Mouse (Mus musculus) megakaryocyte-erythroid progenitor cell, adult 5-6 weeks (primary cell): Measurements from ENCODE around the gene Tnfaip2. TPM values are rescaled to one million over a fixed set of nuclear protein-coding genes. Genes with fewer than 3 reads are reported as not detected.

Source experiments
- ATAC-seq: replicated peaks from 2 replicates; pipeline ENCODE4 v1.8.0; 2016; ENCODE audit warnings: mild to moderate bottlenecking, inconsistent platforms; ENCODE audit not compliant: severe bottlenecking, poor library complexity, low FRiP score, low TSS enrichment
- total RNA-seq, 2 experiments: library from RNA; stranded (forward) in 1 of 2; stranded (reverse) in 1 of 2; fragments of 200-1000, 215-1000 nt in 1 of 2; fragments of >200 nt in 1 of 2; fragmentation: Nextera tagmentation in 1 of 2; gene quantifications; 2 replicates each; pipeline ENCODE4 v1.2.3; 2014 to 2017

The Tnfaip2 gene
- total RNA-seq, 2 experiments from 2014 or later, result 149 to 163 TPM

DNA sequence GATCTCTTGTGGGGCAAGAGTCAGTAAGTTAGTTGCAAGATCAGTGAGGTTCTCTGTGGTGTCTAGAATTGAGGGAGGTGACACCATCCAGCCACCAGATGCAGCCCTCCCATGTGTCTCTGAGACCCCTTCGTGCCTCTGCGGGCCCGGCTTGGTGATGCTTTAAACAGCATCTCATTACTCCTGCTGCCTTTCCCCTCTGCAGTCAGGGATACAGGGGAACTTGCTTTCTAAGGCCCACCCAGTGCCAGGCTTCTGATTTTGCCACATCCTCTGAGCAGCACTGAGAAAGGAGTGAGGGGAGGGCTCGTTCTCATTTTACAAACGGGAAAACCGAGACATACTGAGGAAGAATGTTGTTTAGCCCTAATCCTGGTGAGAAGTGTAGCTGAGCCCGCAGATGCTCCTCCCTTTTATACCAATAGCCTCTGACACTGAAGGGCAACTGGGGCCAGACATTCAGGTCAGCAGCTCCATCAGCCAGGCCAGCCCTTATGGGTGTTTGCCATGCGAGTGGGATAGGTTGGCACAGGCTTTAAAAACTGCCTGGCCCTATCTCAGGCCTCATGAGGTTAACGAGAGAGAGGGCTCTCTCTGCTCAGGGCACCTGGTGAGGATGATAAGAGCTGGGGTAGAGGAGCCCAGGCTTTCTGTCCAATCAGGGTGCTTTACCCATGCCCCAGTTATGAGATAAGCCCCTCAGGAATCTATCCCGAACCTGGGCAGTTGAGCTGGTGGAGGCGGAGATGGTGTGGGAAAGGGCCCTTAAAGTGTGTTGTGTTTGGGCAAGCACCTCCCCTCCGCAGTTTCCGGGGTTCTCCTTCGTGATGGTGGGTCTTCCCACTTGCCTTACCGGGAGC, 972 bp downstream of the Tnfaip2 start:
- ATAC-seq, result peak; percentile 85

DNA sequence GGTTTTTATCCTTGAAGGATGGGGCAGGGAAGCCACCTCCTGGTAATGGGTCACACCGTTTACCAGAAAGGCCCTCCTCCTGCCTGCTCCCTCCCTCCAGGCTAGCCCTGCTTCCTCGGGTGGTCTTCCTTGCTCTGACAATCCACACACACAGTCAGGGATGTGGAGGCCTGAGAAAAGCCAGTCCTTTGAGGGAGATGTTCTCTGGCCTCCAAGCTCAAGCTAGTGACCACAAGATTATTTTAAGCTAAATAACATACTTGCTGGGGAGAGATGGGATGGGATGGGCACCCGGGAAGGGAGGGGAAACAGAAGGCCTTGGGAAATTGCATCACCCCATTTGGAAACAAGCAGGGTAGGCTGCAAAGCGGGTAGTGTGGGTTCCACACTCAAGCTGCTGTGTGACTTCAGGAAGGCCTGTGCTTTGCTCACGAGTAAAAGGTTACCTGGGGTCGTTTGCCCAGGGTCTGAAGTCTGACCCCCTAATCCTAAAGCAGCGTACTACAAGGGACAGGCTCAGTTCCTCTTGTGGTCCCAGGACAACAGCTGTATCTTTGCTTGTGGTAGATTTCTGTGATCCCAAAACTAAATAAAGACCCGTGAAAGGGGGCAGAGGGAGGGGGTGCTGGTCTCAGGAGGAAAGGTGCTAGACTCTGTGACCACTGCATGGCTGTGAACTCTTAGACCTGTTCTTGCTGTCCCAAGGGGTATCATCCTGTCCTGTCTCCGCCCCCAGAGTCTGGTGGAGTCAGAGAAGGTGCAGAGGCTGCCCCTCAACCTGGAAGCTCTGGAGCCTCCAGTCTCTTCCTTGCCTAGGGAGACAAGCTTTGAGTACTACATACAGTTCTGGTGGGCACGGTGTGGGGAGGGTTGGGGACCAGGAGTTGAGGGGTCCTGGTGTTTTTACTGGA, 1.9 kb downstream of the Tnfaip2 start:
- ATAC-seq, result no peak

DNA sequence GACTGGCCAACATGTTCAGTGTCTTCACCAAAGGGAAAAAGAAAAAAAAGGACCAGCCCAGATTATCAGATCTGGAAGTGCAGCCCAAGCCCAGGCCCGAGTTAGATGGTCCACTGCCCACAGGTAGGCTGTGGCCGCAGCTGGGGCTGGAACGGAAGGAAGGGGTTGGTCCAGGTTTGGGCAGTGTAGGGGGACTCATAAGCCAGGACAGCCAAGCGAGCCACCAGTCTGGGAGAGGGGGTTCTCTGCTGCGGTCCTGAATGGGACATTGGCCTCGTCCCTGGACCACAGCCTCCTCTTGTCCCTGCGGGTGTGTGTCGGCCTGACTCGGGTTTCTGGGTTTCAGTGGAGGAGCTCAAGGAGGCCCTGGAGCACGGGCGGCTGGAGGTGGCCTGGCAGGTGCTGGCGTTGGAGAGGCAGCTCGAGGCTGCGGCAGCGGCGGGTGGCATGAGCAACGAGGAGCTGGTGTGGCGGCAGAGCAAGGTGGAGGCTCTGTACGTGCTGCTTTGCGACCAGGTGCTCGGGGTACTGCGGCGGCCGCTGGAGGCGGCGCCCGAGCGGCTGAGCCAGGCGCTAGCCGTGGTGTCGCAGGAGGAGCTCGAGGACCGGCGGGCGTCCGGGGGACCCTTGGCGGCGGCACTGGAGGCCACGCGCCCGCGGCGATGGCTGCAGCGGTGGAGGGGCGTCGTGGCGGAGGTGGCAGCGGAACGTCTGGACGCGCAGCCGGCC, 3.1 kb downstream of the Tnfaip2 start:
- ATAC-seq, result no peak

DNA sequence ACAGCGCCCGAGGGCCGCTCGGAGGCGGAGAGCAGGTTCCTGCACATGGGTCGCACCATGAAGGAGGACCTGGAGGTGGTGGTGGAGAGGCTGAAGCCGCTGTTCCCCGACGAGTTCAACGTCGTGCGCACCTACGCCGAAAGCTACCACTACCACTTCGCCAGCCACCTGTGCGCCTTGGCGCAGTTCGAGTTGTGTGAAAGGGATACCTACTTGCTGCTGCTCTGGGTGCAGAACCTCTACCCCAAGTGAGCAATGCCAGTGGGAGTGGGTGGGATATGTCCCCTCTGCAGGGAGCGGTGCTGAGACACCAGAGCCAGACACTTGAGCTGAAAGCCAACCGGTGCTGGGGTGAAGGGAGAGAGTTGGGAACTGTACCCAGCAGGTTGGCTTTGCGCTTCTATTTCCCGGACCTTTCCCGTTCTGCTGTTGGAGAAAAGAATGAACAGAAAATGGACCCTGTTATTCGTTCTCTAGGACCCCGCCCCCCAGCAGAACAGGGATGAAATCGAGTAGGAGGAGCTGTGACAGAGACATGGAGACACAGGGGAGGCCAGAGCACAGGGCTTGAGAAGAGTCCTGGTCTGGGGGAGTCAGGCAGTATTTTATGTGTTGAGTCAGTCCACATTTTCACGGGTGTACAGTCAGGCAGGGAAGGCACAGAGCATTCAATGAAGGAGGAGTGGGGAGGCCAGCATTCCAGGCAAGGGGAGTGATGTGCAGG, 3.8 kb downstream of the Tnfaip2 start:
- ATAC-seq, result no peak

DNA sequence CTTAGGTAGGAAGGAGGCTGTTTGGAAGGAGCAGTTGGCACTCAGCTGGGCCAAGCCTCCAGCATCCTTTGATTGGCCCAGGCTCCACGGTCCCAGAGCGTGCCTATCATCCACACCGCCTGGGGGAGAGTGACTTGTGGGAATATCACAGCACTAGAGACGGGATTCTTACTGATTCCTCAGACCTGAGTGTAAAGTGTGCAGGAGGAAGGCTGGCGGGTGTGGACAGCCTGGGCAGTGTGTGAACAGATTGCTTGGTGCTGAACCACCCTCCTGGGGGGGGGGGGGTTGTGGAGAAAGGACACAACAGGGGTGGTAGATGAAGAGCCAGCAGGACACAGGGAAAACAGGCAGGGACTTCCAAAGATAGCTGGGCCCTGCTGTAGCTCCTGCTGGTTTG, 4.5 kb downstream of the Tnfaip2 start:
- no peak for ATAC-seq

DNA sequence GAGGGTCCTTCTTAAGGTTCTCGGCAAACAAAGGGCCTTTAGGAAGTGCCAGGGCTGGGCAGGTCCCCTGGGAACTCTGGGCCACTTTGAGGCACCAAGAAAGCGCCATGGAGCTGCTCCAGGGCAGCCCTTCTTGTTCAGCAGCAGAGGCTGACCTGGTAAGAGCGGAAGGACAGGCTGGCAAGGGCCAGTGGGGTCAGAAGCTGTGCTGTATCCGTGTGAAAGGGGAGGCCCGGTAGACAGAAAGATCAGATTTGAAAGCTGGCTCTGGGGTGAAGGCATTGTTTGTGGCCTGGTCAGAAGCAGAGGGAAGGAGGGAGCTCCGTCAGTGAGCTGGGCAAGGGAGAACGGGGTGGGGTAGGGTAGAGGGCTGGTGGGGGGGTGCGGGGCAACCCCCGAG, 5.1 kb downstream of the Tnfaip2 start:
- no peak for ATAC-seq

DNA sequence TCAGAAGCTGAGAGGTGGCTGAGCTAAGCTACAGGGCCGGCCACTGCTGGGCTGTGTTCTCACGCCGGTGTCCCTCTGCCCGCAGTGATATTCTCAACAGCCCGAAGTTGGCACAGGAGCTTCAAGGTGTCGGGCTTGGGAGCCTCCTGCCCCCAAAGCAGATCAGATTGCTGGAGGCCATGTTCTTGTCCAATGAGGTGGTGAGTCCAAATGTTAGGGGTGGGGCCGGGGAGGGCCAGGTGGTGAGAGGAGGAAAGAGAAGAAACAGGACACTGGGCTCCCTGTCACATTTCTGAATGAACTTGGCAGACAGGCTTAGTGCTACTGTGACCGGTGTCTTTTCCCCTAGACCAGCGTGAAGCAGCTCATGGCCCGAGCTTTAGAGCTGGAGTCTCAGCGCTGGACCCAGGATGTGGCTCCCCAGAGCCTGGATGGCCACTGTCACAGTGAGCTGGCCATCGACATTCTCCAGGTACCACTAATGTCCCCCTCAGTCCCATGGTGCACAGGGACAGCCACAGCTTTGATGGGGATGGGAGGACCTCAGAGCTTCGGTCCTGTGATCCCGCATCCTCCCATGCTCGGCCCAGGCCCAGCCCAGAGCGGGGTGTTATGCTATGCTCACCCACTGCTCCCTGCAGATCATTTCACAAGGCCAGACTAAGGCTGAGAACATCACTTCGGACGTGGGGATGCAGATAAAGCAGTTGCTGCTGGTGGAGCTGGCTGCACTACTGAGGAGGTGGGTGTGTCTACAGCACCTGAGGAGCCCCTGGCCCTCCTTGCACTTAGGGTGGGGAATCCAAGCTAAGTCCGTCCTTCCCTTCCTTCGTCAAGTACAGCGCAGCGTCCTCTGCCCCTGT, 5.9 kb downstream of the Tnfaip2 start:
- ATAC-seq, result no peak

DNA sequence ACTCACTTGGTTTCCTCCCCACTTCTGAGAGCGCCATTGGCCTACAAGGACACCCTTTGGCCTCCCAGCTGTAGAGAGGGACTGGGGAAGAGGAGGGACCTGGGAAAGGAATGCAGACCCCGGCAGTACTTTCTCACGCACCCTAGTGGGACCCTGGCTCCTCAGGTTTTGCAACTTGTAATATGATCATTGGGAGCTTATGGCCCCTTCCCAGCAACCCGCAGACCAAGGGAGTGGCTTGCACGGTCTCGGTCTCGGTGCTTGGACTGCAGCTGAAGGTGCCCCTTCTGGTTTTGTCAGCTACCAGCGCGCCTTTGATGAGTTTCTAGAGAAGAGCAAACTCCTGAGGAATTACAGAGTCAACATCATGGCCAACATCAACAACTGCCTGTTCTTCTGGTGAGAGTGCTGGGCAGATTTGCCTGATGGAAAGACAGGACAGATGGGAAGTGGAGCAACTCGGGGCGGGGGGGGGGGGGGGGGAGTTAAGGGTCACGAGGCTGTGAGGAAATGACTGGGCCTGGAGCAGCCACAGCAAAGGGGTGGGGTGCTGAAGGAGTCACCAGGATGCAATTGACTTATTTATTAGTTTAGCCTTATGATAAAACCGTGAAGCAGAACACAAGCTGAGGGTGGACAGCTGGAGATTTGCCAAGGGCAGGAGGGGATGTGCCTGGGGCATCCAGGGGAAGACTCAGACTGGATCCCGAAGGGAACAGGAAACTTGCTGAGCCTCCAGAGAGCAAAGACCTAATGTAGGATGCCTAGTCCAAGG, 6.8 kb downstream of the Tnfaip2 start:
- no peak for ATAC-seq

DNA sequence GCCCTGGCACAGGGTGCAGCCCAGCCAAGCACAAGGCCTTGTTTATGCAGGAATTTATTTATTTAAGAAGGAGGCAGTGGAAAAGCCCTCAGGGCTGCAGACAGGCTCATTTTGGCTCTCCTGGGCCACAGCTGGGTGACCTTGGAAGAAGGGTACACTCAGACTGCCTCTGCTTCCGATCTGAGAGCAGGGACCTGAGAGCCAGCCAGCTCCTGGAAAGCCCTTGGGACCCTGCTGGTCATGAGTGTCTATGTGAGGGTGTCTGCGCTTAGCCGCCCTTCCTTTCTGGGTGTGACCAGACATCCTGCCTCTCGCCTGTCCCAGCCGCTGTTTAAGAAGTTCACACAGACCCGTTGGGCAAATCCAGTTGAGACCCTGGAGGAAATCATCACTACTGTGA, 8.1 kb downstream of the Tnfaip2 start:
- ATAC-seq, result no peak

DNA sequence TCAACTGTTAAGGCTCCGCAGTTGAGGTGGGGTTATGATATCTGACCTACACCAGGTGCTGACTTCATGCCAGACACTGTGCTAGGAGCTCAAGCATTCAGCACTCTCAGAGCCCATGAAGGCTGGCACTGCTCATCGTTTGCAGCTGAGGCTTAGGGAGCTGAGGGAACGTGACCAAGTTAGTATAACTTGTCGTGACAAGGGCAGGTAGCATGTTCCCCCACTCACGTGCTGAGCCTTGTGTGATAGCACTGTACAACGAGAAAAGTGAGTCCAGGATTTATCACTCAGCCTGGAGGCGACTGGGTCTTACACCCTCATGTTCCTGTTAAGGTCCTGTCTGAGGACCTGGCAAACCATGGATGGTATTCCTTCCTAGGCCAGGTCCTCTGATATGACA, 9.3 kb downstream of the Tnfaip2 start:
- no peak for ATAC-seq

DNA sequence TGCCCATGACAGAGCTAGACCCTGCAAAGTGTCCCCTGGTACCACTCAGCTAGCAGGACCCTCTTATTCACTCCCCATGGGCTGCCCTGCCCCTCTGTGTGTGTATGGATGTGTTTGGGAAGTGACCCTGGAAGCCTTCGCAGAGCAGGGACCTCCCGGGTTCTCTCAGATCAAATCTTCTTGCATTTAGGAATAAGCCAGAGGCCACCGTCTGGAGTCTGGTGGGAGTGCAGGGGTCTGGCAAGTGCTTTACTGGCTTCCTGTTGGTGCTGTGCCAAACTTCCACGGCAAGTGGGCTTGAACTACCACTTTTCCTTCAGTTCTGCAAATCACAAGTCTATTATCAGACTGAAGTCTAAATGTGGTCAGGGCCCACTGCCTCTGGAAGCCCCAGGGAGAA, 11.8 kb downstream of the Tnfaip2 start:
- no peak for ATAC-seq

DNA sequence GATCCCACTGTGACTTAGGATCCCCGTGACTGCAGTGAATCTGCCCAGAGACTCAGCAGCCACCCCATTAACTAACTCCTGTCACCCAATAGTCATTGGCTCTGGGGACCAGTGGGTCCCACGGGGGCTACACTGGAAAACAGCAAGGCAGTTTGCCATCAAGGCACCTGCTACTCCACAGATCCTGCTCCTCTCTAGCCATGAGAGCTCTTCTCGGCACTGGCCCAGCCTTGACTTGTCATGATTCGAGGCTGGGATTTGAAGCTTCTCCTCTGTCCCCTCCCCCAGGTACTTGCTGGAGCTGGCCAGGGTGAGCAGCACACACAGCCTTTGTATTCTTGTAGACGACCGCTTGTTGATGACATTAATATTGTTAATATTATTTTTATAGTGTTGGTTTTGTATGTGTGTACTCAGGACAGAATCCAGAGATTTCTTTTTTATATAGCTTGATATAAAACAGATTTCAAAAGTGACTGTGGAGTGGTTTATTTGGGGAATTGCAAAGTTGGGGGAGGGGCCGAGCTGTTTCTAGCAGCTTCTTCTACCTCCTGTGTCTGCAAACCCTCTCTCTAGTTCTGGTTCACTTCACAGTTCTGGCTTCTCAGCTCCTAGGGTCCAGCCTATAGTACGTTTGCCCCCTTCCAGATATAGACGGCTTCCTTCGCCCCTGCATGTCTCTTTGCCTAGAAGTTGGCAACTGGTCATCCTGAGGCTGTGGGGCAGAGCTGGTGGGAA, 12.4 kb downstream of the Tnfaip2 start:
- no peak for ATAC-seq

DNA sequence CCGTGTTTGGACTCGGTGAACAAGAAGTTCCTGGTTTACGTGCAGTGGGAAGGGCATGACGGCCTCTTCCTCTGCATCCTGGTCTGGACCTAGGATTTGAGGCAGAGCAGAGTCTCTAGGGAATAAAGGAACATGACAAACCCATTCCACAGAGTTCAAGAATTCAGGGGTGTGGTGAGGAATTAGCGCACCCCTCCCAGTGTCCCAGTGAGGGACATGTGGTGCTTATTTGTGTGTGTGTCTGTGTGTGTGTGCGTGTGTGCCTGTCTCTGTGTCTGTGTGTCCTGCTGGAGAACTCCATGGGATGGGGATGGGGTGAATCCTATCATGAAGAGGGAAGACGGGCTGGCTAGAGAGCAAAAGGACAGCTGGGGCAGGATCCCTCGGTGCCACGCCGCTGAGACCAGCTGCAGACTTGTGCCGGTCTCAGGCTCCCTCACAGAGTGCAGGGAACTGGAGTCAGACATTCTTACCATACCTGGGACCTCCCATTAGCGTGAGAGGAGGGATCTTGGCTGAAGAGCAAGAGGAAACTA, 13.1 kb downstream of the Tnfaip2 start:
- ATAC-seq, result 0 out of 2 replicates have a peak, but pooled peaks have one; percentile 2

DNA sequence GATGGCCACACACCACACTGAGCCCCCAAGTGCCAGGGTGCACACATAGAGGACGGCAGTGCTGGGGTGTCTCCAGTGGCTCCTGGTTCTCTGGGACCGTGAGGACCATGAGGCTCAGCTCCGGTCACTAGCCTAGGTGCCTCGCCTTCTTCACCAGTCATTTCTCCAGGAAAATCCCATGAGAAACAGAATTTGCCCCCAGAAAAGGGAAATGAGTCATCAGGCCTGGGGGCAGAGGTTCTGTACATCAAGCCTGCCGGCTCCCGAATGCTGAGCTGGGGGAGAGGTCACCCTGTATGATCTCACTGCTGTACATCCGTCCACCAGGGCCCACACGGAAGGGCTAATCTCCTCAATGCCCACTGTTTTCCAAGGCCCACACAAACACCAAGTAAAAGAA, 13.6 kb downstream of the Tnfaip2 start:
- no peak for ATAC-seq

DNA sequence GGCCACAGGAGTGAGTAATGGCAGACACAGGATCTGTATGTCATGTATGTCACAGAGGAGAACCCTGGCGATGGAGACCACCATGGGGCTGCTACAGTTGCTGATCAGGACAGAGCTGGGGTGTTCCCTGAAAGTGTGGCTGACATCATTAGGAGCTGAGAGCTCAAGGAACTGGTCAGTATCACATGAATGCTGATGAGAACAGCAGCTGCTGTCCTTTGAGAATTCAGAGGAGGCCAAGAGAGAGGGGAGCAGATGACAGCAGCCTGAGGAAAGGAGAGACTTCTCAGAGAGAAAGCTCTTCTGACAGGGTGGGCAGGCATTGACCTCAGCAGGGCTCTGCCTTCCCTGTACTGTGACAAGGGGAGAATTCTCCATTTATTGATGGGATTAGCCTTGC, 15.5 kb downstream of the Tnfaip2 start:
- no peak for ATAC-seq

DNA sequence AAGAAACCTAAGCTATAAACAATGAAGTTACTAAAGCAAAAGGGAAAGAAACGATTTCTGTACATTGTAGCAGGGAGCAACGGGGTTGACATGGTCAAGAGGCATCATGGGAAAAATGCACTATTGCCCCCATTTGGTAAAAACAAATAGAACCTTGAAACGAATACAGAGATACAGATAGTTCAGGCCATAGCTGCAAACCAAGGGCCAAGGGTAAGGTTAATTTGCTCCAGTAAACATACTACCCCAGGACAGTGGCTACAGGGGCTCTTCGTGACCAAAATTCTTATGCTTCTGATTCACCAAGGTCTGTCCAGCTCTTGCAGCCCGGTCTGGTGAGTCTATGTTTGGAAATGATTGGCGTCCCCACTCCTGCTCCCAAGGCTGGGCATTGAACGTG, 21.3 kb downstream of the Tnfaip2 start:
- ATAC-seq, result no peak

DNA sequence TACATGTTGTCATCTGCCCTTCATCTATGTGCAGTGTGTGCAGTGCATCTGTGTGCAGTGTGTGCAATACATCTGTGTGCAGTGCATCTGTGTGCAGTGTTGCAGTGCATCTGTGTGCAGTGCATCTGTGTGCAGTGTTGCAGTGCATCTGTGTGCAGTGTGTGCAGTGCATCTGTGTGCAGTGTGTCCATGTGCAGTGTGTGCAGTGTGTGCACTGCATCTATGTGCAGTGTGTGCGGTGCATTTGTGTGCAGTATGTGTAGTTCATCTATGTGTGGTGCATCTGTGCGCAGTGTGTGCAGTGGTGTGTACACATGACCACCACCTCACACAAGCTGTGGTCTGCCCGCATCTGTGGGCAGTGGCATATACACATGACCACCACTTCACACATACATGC, 24.1 kb downstream of the Tnfaip2 start:
- no peak for ATAC-seq
